Mouse (Mus musculus): ENCODE results near the gene Lzic.

GRCm38 (mm10) chr4:149444465-149444864 lies 40.6 kb upstream of the Lzic start:
- no peak for TF ChIP-seq CTCF (IDR thresholded peaks at IDR 0.05)
- no peak for TF ChIP-seq EP300 (IDR thresholded peaks at IDR 0.05; ENCODE audit: insufficient read depth, low read depth, low read length)
